Mouse (Mus musculus) 3T3-L1 (cell line): ENCODE data around the gene Polh.

Experiments
- DNase-seq: peaks from one replicate; pipeline ENCODE4 v3.0.0-alpha.2; 2015; ENCODE audit warnings: low read depth, low spot score

Polh gene

GRCm38 (mm10) chr17:46132058-46132718, 70.3 kb downstream of the Polh start:
- peak; percentile 81 for DNase-seq

- peak; percentile 27 for DNase-seq
These were observed 72.5 kb downstream of the Polh start for GRCm38 (mm10) chr17:46129741-46130498.

GRCm38 (mm10) chr17:46127814-46128493, 74.5 kb downstream of the Polh start:
- DNase-seq, result no peak

- DNase-seq, result no peak
These were observed 75.8 kb downstream of the Polh start for GRCm38 (mm10) chr17:46126608-46127007.

- no peak for DNase-seq
These were observed 78.3 kb downstream of the Polh start for GRCm38 (mm10) chr17:46123953-46124700.

- no peak for DNase-seq
These were observed 79.2 kb downstream of the Polh start for GRCm38 (mm10) chr17:46123285-46123684.

- DNase-seq, result no peak
These were observed 79.7 kb downstream of the Polh start for GRCm38 (mm10) chr17:46122791-46123190.
